Mouse (Mus musculus) cerebellum, adult 2 months (tissue): ENCODE measurements around the gene Grik4. TPM values are rescaled to one million over a fixed set of nuclear protein-coding genes. Genes with fewer than 3 reads are reported as not detected.

Experiments used
- DNase-seq, 2 experiments: peaks; one replicate each; pipeline ENCODE4 v3.0.0; 2021
- H3K27ac ChIP-seq: fragments of 200-500 bp; 2 replicates; pipeline ENCODE4 v1.5.1; 2012; ENCODE audit warnings: low read length, control low read depth, inconsistent platforms; ENCODE audit not compliant: insufficient read depth
- H3K27me3 ChIP-seq: fragments of 200-500 bp; 2 replicates; pipeline ENCODE4 v1.6.1; 2012; ENCODE audit warnings: inconsistent platforms, mild to moderate bottlenecking, low read length, moderate library complexity; ENCODE audit not compliant: control insufficient read depth, insufficient read depth
- H3K4me1 ChIP-seq: fragments of 200-500 bp; 2 replicates; pipeline ENCODE4 v1.6.1; 2011; ENCODE audit warnings: low read length; ENCODE audit not compliant: control insufficient read depth, insufficient read depth
- H3K4me3 ChIP-seq: fragments of 200-500 bp; replicated peaks from 2 replicates; pipeline ENCODE3; 2011; ENCODE audit warnings: mild to moderate bottlenecking, low read depth, low read length, control low read depth; ENCODE audit not compliant: insufficient read depth
- CTCF ChIP-seq: fragments of 200-500 bp; IDR thresholded peaks from 2 replicates; pipeline ENCODE4 v1.5.1; 2011; ENCODE audit warnings: low read depth, mild to moderate bottlenecking, control low read depth, low read length, moderate library complexity, borderline replicate concordance; ENCODE audit not compliant: insufficient read depth
- POLR2A ChIP-seq: fragments of 200-500 bp; IDR thresholded peaks from 2 replicates; pipeline ENCODE4 v1.6.1; 2011; ENCODE audit warnings: low read length, control low read depth, borderline replicate concordance; ENCODE audit not compliant: insufficient read depth
- WGBS: fragments of 180-500 bp; shearing (Covaris S2); methylation state at CpG from one replicate; pipeline ENCODE4 v1.1.7; 2018; 5-methylcytosine and 5-hydroxymethylcytosine counted together
- polyA plus RNA-seq: library from polyadenylated mRNA; depleted of rRNA; stranded (reverse); fragments of >200 nt; gene quantifications from 2 replicates; pipeline ENCODE4 v1.2.3, GENCODE M21; 2012

Grik4 gene
- polyA plus RNA-seq, 1 experiment = 10.5 TPM

- no peak for DNase-seq
- Histone ChIP-seq H3K4me1 (no peaks in the 10 kb centered on the region), H3K27ac (no peak overlapping the region), H3K4me3 (no peak overlapping the region), H3K27me3 (no peaks in the 10 kb centered on the region)
- 91% methylated on average over 5 of the region's 5 CpGs for WGBS
- TF ChIP-seq POLR2A (no peak), CTCF (no peak)
These were observed 242.6 kb downstream of the Grik4 start for GRCm38 (mm10) chr9:42701729-42702128.

- DNase-seq = no peak
- no peak overlapping the region for H3K4me3 ChIP-seq
- TF ChIP-seq POLR2A = no peak
- no peak for TF ChIP-seq CTCF
- no peaks in the 10 kb centered on the region for H3K27me3 ChIP-seq
- no peak overlapping the region for H3K27ac ChIP-seq
- WGBS = 32% methylated on average over 8 of the region's 8 CpGs
- no peaks in the 10 kb centered on the region for H3K4me1 ChIP-seq
These were observed 251.3 kb downstream of the Grik4 start for GRCm38 (mm10) chr9:42693024-42693423.

- TF ChIP-seq POLR2A (no peak), CTCF (peak; percentile 69; the same call in 1 of the 2 replicates)
- no peaks in the 10 kb centered on the region for H3K27me3 ChIP-seq
- 31% methylated on average over 4 of the region's 4 CpGs for WGBS
- DNase-seq = peak; percentile 20 to 48
- no peaks in the 10 kb centered on the region for H3K4me1 ChIP-seq
- H3K27ac ChIP-seq = no peak overlapping the region
- H3K4me3 ChIP-seq = no peak overlapping the region
These were observed 256.1 kb downstream of the Grik4 start for GRCm38 (mm10) chr9:42688143-42688542.

GRCm38 (mm10) chr9:42686104-42686503, 258.2 kb downstream of the Grik4 start:
- no peak for TF ChIP-seq CTCF
- TF ChIP-seq POLR2A = no peak
- WGBS = 69% methylated on average over 5 of the region's 5 CpGs
- DNase-seq = no peak

GRCm38 (mm10) chr9:42674017-42674412, 270.3 kb downstream of the Grik4 start:
- H3K27me3 ChIP-seq = no peaks in the 10 kb centered on the region
- H3K27ac ChIP-seq = no peak overlapping the region
- DNase-seq = no peak
- TF ChIP-seq CTCF (no peak), POLR2A (no peak)
- H3K4me3 ChIP-seq = no peak overlapping the region
- 30% methylated on average over 5 of the region's 5 CpGs for WGBS
- H3K4me1 ChIP-seq = no peaks in the 10 kb centered on the region

More at GRCm38 (mm10) chr9:42686104-42686503, 258.2 kb downstream of the Grik4 start:
- no peak overlapping the region for H3K27ac ChIP-seq
- H3K4me1 ChIP-seq = no peaks in the 10 kb centered on the region
- H3K27me3 ChIP-seq = no peaks in the 10 kb centered on the region
- H3K4me3 ChIP-seq = no peak overlapping the region

GRCm38 (mm10) chr9:42673385-42674016, 270.8 kb downstream of the Grik4 start:
- Histone ChIP-seq H3K27me3 (no peaks in the 10 kb centered on the region), H3K4me1 (no peaks in the 10 kb centered on the region), H3K4me3 (no peak overlapping the region), H3K27ac (no peak overlapping the region)
- 46% methylated on average over 12 of the region's 12 CpGs for WGBS
- TF ChIP-seq CTCF = no peak
- no peak for TF ChIP-seq POLR2A
- no peak for DNase-seq

- WGBS = 82% methylated on average over 8 of the region's 8 CpGs
- no peak for TF ChIP-seq CTCF
- TF ChIP-seq POLR2A = no peak
- no peak for DNase-seq
- Histone ChIP-seq H3K4me3 (no peak overlapping the region), H3K4me1 (no peaks in the 10 kb centered on the region), H3K27ac (no peak overlapping the region), H3K27me3 (no peaks in the 10 kb centered on the region)
These were observed 271.3 kb downstream of the Grik4 start for GRCm38 (mm10) chr9:42672982-42673381.

GRCm38 (mm10) chr9:42670619-42671018, 273.7 kb downstream of the Grik4 start:
- H3K27me3 ChIP-seq = no peaks in the 10 kb centered on the region
- DNase-seq = no peak
- H3K27ac ChIP-seq = no peak overlapping the region
- H3K4me1 ChIP-seq = no peaks in the 10 kb centered on the region
- TF ChIP-seq CTCF = no peak
- TF ChIP-seq POLR2A = no peak
- WGBS = 56% methylated on average over 2 of the region's 2 CpGs
- no peak overlapping the region for H3K4me3 ChIP-seq
